Mouse (Mus musculus) heart, postnatal 0 days (tissue): ENCODE measurements at regions not wholly inside any gene's neighbourhood (a gene's known extent, or its start where the extent isn't known, plus 50 kb on each side); places are given as distances from the start of the nearest gene placed in this dataset.

Source experiments
- CTCF ChIP-seq: IDR thresholded peaks from 2 replicates; pipeline ENCODE4 v1.5.1; 2016; ENCODE audit warnings: antibody characterized with exemption, control low read depth, low read depth
- EP300 ChIP-seq: IDR thresholded peaks from 2 replicates; pipeline ENCODE4 v1.6.1; 2016; ENCODE audit warnings: antibody characterized with exemption, low read depth

- no peak for TF ChIP-seq CTCF
- TF ChIP-seq EP300: no peak
Measured at GRCm38 (mm10) chr4:142638733-142639339, 399.6 kb upstream of the Kazn start.
